Mouse (Mus musculus): ENCODE results near the gene Adam19. TPM values are rescaled to one million over a fixed set of nuclear protein-coding genes. Genes with fewer than 3 reads are reported as not detected.
"Not testable (repeated sequence)": the region's sequence is repeated elsewhere in the genome, so short reads cannot be mapped to it uniquely, and the experiment has no call there.

The Adam19 gene
- polyA plus RNA-seq, 2 experiments from 2014 or later = 74.6 to 85.8 TPM

GRCm38 (mm10) chr11:46131022-46131986 is 75.5 kb downstream of the Adam19 start:
- no peak for ATAC-seq

- ATAC-seq = peak; percentile 53
Observed at GRCm38 (mm10) chr11:46134899-46135298, 79.1 kb downstream of the Adam19 start.

- ATAC-seq = no peak
Observed at GRCm38 (mm10) chr11:46143342-46143741, 87.5 kb downstream of the Adam19 start.

GRCm38 (mm10) chr11:46145163-46145875 is 89.5 kb downstream of the Adam19 start:
- no peak for ATAC-seq

- ATAC-seq = no peak
Observed at GRCm38 (mm10) chr11:46146619-46147018, 90.8 kb downstream of the Adam19 start.

GRCm38 (mm10) chr11:46156945-46157344 is 101.2 kb downstream of the Adam19 start:
- no peak for ATAC-seq

GRCm38 (mm10) chr11:46157462-46157861 is 101.7 kb downstream of the Adam19 start:
- ATAC-seq = no peak

- peak; percentile 36 for ATAC-seq
Observed at GRCm38 (mm10) chr11:46165866-46166585, 110.2 kb downstream of the Adam19 start, which contains the start of gene Nipal4. Gene Nipal4, minus strand, starts transcription at chr11:46166508.

GRCm38 (mm10) chr11:46168506-46168905 is 112.7 kb downstream of the Adam19 start:
- ATAC-seq = no peak

GRCm38 (mm10) chr11:46169908-46170307 is 114.1 kb downstream of the Adam19 start:
- ATAC-seq = no peak

GRCm38 (mm10) chr11:46172128-46172527 is 116.3 kb downstream of the Adam19 start:
- ATAC-seq = no peak

- ATAC-seq = no peak
Observed at GRCm38 (mm10) chr11:46176155-46176554, 120.4 kb downstream of the Adam19 start.

GRCm38 (mm10) chr11:46177246-46178043 is 121.7 kb downstream of the Adam19 start:
- no peak for ATAC-seq

- ATAC-seq = not testable (repeated sequence)
Observed at GRCm38 (mm10) chr11:46182031-46182430, 126.2 kb downstream of the Adam19 start.

GRCm38 (mm10) chr11:46184946-46185345 is 129.2 kb downstream of the Adam19 start:
- no peak for ATAC-seq

- no peak for ATAC-seq
Observed at GRCm38 (mm10) chr11:46185486-46185885, 129.7 kb downstream of the Adam19 start.

- ATAC-seq = no peak
Observed at GRCm38 (mm10) chr11:46188283-46188682, 132.5 kb downstream of the Adam19 start.

GRCm38 (mm10) chr11:46194175-46194574 is 138.4 kb downstream of the Adam19 start:
- ATAC-seq = no peak

Data from activated CD4-positive, CD25-positive, alpha-beta regulatory T cell, adult 4 months (primary cell).